Mouse (Mus musculus): ENCODE measurements at regions not wholly inside any gene's neighbourhood (a gene's known extent, or its start where the extent isn't known, plus 50 kb on each side); places are given as distances from the start of the nearest gene placed in this dataset.

DNA sequence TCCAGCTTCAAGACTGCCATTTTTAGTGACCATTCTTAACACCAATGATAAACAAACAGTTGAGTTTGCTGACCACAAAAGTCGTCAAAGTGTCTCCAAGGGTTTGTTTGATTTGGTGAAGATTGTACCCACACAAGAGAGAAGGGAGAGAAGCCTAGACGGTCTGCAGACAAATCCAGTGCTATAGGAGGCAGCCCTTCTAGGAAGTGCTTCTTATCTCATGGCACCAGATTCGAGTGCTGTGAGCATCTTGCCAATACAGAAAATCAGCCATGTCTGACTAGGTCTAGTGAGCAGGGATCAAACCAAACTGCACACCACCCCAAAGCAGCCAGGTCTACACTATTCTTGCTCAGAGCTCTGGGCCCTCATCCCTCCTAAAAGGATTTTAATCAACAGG, 416.4 kb downstream of the Fut8 start:
- TF ChIP-seq POLR2A (IDR thresholded peaks at IDR 0.05; ENCODE audit: low read depth, low read length), result no peak
- TF ChIP-seq CTCF (IDR thresholded peaks at IDR 0.05; ENCODE audit: borderline replicate concordance, insufficient read depth, low read length), result no peak
- Histone ChIP-seq H3K27ac (ENCODE audit: insufficient read depth, low read length) (no peak overlapping the region), H3K4me1 (ENCODE audit: control insufficient read depth, insufficient read depth, low read length) (no peaks in the 10 kb centered on the region), H3K4me3 (ENCODE audit: insufficient read depth, low read length) (no peak overlapping the region)

DNA sequence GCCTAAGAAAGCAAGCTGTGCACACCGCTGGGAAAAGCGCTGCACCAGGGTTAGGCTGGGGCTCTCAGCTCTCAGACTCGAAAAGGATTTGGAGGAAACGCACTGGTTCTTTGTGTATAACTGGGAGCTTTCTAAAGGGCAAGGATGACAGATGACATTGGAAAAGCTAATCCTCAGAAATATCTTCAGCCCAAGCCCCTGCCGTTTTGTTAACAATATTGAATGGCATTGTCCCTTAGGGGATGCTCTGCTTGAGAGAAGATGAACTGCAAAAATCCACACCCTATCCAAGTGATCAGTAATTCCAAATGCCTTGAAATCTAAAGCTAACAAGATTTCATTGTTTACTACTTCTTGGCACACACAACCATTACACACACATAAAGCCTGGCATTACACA, 419.1 kb downstream of the Fut8 start:
- TF ChIP-seq POLR2A (IDR thresholded peaks at IDR 0.05; ENCODE audit: low read depth, low read length) (no peak), CTCF (IDR thresholded peaks at IDR 0.05; ENCODE audit: borderline replicate concordance, insufficient read depth, low read length) (no peak)
- H3K27ac ChIP-seq (ENCODE audit: insufficient read depth, low read length), result no peak overlapping the region
- H3K4me1 ChIP-seq (ENCODE audit: control insufficient read depth, insufficient read depth, low read length), result no peaks in the 10 kb centered on the region; the same call in 1 of the 2 replicates
- no peak overlapping the region for H3K4me3 ChIP-seq (ENCODE audit: insufficient read depth, low read length)

DNA sequence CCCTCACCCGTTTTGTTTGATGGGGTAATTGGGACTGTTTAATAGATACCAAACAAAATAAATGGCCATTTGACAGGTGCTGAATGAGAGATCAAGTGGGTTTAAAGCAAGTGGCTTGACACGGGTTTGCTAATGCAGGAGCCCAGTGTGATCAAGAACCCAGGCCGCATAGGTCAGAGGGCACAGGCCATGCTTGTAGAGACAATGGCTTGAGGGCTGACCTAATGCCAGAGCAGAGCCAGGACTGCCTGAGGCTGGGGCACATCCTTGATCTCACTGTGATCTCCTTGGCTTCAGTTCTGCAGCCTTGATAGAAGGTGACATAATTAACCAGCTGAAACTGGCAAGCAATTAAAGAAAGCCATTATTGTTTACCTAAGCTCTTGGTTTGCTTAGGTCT, 420.0 kb downstream of the Fut8 start:
- H3K4me1 ChIP-seq (ENCODE audit: control insufficient read depth, insufficient read depth, low read length), result no peaks in the 10 kb centered on the region; the same call in 1 of the 2 replicates
- H3K27ac ChIP-seq (ENCODE audit: insufficient read depth, low read length), result no peak overlapping the region
- no peak for TF ChIP-seq POLR2A (IDR thresholded peaks at IDR 0.05; ENCODE audit: low read depth, low read length)
- TF ChIP-seq CTCF (IDR thresholded peaks at IDR 0.05; ENCODE audit: borderline replicate concordance, insufficient read depth, low read length), result no peak
- H3K4me3 ChIP-seq (ENCODE audit: insufficient read depth, low read length), result no peak overlapping the region

DNA sequence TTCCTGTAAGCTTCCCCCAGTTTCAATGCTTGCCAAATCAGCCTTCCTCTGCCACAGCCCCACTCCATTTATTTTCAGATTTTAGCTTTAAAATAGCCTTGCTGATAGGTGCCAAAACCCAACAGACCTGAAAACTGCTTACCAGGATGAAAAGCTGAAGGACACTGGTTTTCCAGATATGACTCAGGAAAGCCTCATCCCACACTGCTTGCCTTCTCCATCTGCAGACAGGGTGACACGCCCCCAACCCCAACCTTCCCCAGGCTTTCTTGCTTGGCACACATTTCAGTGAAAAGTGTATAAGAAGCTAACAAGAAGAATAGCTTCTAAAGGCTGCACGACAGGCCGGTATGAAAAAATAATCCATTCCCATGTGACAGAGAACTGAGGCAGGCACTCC, 425.3 kb downstream of the Fut8 start:
- no peak overlapping the region for H3K4me3 ChIP-seq (ENCODE audit: insufficient read depth, low read length)
- H3K27ac ChIP-seq (ENCODE audit: insufficient read depth, low read length), result no peak overlapping the region
- no peaks in the 10 kb centered on the region; the same call in 1 of the 2 replicates for H3K4me1 ChIP-seq (ENCODE audit: control insufficient read depth, insufficient read depth, low read length)
- TF ChIP-seq POLR2A (IDR thresholded peaks at IDR 0.05; ENCODE audit: low read depth, low read length) (no peak), CTCF (IDR thresholded peaks at IDR 0.05; ENCODE audit: borderline replicate concordance, insufficient read depth, low read length) (no peak)

DNA sequence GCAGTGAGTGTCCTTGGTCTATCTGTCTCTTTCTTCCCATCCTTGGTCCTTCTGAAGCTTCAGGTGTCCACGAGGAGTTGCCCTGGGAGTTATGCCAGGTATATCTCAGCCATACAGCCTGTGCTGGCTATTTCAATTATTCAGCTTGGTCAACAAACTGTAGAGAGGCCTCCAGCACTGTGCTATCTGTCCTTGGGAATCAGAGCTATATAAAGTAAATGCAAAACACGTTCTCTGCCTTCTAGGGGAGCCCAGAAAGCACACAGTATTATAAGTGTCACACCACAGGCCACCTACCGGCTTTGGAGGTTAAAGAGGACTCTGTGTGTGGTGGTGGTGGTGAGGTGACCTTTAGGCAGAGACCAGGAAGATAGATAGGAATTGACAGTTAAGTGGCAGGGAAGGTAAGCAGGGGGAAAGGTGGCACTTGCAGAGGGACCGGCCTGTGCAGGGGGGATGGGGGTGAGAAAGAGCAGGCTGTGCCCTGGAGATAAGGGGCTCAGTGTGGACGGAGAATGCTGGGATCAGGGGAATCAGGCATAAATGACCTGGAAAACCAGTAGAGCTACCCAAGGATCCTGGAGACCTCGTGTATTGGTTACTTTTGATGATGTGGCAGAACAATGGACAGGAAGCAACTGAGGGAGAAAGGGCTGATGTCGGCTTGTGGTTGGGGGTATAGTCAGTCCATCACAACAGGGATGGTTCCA, 425.9 kb downstream of the Fut8 start:
- Histone ChIP-seq H3K4me1 (ENCODE audit: control insufficient read depth, insufficient read depth, low read length) (no peaks in the 10 kb centered on the region; the same call in 1 of the 2 replicates), H3K4me3 (ENCODE audit: insufficient read depth, low read length) (no peak overlapping the region), H3K27ac (ENCODE audit: insufficient read depth, low read length) (no peak overlapping the region)
- TF ChIP-seq POLR2A (IDR thresholded peaks at IDR 0.05; ENCODE audit: low read depth, low read length) (no peak), CTCF (IDR thresholded peaks at IDR 0.05; ENCODE audit: borderline replicate concordance, insufficient read depth, low read length) (no peak)

DNA sequence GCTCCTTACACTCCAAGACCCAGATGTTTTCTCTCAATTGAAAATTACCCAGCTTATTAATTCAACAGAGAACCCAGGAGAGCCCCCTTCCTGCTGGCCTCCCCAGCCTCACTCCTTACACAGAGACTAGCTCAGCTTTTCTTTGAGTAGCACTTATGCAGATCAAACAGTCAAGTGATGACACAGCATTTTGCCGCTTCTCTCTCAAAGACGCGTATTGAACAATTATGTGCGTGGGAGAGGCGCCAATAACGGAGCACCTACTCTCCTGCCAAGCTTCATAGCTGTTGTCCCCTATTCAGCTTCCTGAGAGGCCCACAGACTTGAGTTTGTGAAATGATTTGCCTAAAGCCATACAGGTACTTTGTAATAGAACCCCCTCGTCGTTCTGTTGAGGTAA, 428.5 kb downstream of the Fut8 start:
- Histone ChIP-seq H3K27ac (ENCODE audit: insufficient read depth, low read length) (no peak overlapping the region), H3K4me1 (ENCODE audit: control insufficient read depth, insufficient read depth, low read length) (no peaks in the 10 kb centered on the region), H3K4me3 (ENCODE audit: insufficient read depth, low read length) (no peak overlapping the region)
- TF ChIP-seq POLR2A (IDR thresholded peaks at IDR 0.05; ENCODE audit: low read depth, low read length), result no peak

DNA sequence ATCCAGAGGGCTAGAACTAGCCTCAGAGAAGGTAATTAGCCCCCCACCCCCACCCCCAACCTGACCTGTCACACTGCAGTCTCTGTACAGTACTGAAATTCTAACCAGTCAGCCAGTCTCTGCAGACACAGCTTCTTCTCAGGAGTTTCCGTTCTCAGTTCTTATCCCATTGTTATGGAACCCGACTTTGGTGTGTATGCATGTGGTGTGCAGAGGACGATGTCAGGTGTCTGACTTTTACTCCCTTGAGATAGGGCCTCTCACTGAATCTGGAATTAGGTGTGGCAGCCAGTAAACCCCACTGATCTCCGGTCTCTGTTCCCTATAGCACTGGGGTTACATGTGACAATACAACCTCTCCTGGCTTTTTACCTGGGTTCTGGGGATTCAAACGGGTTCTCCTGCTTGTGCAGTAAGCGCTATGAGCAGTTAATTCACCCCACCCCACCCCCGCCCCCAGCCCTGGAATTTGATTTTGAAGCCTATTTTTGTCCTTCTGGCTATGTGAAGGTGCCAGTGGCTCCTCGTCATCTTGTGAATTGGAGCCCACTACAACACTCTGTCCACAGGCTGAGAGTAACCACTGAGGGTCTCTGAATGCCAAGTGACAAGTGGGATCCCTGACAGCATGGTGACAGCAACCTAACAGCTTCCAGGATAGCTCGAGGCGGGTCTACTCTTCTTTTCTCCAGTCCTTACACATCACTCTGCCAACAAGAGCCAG, 429.4 kb downstream of the Fut8 start:
- no peak overlapping the region for H3K27ac ChIP-seq (ENCODE audit: insufficient read depth, low read length)
- no peak overlapping the region for H3K4me3 ChIP-seq (ENCODE audit: insufficient read depth, low read length)
- H3K4me1 ChIP-seq (ENCODE audit: control insufficient read depth, insufficient read depth, low read length), result no peaks in the 10 kb centered on the region
- TF ChIP-seq CTCF (IDR thresholded peaks at IDR 0.05; ENCODE audit: borderline replicate concordance, insufficient read depth, low read length), result no peak
- TF ChIP-seq POLR2A (IDR thresholded peaks at IDR 0.05; ENCODE audit: low read depth, low read length), result no peak

DNA sequence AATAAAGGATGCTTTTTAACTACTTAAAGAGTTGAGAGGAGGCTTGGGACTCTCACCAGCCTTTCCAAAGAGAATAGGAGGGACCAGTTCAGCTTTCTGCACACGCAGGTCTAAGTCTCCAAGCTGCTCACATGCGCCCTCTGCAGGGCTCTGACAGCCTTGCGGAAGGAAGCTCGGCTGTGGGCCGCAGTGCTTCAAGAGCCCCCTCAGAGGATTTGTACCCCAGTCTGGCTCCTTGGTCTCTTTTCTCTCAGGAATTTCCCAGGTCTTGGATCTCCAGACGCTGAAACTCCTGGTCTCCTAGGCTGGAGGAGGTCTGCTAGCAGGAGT, 429.9 kb downstream of the Fut8 start:
- no peak overlapping the region for H3K27ac ChIP-seq (ENCODE audit: insufficient read depth, low read length)
- no peak overlapping the region for H3K4me3 ChIP-seq (ENCODE audit: insufficient read depth, low read length)
- TF ChIP-seq POLR2A (IDR thresholded peaks at IDR 0.05; ENCODE audit: low read depth, low read length), result no peak
- TF ChIP-seq CTCF (IDR thresholded peaks at IDR 0.05; ENCODE audit: borderline replicate concordance, insufficient read depth, low read length), result peak; percentile 79
- H3K4me1 ChIP-seq (ENCODE audit: control insufficient read depth, insufficient read depth, low read length), result no peaks in the 10 kb centered on the region

DNA sequence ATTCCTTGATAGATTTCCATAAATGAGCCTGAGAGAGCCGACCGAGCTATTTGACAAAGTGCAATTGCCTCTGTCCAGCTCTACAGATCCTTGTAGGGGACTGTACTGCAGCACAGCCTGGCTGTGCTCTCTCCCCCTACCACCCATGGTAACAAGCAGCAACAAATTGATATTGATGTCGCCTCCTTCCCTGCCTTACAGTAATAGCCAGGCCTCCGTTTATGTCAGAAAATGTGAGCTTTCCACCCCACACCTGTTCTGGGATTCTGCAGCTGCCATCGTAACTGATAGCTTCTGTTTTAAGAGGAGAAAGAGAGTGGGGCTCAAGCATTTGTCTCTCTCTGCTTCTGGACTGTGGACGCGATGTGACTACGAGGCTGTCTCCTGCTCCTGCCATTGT, 432.6 kb downstream of the Fut8 start:
- H3K4me1 ChIP-seq (ENCODE audit: control insufficient read depth, insufficient read depth, low read length), result no peaks in the 10 kb centered on the region
- TF ChIP-seq CTCF (IDR thresholded peaks at IDR 0.05; ENCODE audit: borderline replicate concordance, insufficient read depth, low read length), result no peak
- H3K27ac ChIP-seq (ENCODE audit: insufficient read depth, low read length), result no peak overlapping the region
- H3K4me3 ChIP-seq (ENCODE audit: insufficient read depth, low read length), result no peak overlapping the region

DNA sequence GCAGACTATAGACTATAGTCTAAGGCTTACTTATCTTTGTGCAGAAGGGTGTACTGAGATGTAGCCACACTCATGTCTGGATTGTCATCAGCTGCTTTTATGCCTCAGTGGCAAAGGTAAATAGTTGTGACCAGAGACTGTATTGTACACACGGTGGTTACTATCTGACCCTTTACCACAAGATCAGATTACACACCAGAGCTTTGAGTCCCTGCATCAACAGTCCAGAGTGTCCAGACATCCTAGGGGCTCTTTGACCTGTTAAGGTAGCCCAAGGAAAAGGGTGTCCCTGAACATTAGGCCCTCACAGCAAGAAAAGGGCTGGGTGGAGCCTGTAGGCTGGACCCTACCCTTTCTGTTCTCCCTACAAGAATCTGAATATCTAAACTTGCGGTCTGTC, 436.4 kb downstream of the Fut8 start:
- TF ChIP-seq POLR2A (IDR thresholded peaks at IDR 0.05; ENCODE audit: low read depth, low read length) (no peak), CTCF (IDR thresholded peaks at IDR 0.05; ENCODE audit: borderline replicate concordance, insufficient read depth, low read length) (no peak)
- no peak overlapping the region for H3K27ac ChIP-seq (ENCODE audit: insufficient read depth, low read length)
- H3K4me1 ChIP-seq (ENCODE audit: control insufficient read depth, insufficient read depth, low read length), result no peaks in the 10 kb centered on the region
- no peak overlapping the region for H3K4me3 ChIP-seq (ENCODE audit: insufficient read depth, low read length)
